Mouse (Mus musculus) E14TG2a.4 (cell line): ENCODE results near the gene Dpp7.

Experiments used
- CTCF ChIP-seq: conservative IDR thresholded peaks from 2 replicates; pipeline ENCODE4 v1.5.1; 2014; ENCODE audit warnings: low read length
- NANOG ChIP-seq: IDR thresholded peaks from 2 replicates; pipeline ENCODE4 v1.6.1; 2014; ENCODE audit warnings: borderline replicate concordance, low read length, mixed read lengths
- POU5F1 ChIP-seq: IDR thresholded peaks from 2 replicates; pipeline ENCODE4 v1.6.1; 2014; ENCODE audit warnings: low read length, borderline replicate concordance

- TF ChIP-seq CTCF, result no peak
- no peak for TF ChIP-seq POU5F1
- TF ChIP-seq NANOG, result no peak
Measured at GRCm38 (mm10) chr2:25399051-25399450, 42.9 kb upstream of the Dpp7 start, which contains the start of gene Npdc1.
